Mouse (Mus musculus): ENCODE data around the gene a.
"Not testable (repeated sequence)": the region's sequence is repeated elsewhere in the genome, so short reads cannot be mapped to it uniquely, and the experiment has no call there.

a gene

DNA sequence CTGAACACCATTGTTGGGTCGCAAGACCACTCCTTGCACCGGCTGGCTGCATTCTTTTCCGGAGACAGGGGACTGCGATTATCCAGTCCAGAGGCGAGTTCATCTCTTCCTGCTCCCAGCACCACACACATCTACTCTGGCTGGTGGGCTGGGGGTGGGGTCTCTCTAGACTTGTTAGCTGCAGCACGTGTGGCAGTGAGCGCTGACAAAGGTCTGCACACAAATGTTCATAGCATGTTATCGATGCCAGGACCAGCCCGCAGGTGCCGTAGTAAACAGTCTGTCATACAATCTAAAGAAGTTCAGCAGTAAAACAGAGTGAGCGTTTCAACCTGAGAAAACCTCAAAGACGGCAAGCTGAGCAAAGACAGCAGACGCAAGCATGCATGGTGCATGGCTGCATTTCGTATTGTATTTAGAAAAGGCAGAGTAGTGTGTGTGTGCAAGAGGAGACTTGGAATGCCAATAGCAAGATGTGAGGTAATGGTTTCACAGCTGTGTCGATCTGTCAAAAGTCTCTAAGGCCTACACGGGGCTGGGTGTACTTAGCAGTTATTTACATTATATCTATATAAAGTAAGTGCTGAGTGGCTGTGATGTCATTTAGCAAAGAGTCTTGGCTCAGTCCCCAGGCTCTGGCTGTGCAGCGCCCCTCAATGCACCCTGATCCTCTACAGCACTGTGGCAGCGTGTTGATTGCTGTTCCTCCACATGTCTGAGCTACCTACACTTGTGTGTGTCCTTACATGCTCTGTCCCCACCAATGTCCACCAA lies 180.9 kb downstream of the a start:
- in situ Hi-C loops (cut with MboI; ENCODE audit: low sequenced_read_pairs), result no loop called here

DNA sequence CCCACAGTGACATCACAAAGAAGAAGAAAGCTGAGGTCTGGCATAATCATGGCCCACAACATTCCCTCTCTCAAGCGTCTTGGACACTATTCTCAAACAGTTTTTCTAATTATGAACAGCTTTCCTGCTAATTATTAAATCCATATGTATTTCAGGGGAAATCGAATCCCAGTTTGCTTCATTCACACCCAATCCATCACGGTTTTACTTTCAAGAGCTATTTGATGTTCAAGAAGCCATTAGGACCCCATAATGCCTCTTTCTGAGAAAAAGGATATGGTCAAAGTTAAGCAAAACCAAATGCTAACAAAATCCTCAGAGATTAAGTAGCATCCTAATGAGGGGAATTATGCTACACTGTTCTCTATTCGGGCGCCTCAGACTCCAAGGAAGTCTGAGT lies 181.8 kb downstream of the a start:
- in situ Hi-C loops (cut with MboI; ENCODE audit: low sequenced_read_pairs), result no loop called here

DNA sequence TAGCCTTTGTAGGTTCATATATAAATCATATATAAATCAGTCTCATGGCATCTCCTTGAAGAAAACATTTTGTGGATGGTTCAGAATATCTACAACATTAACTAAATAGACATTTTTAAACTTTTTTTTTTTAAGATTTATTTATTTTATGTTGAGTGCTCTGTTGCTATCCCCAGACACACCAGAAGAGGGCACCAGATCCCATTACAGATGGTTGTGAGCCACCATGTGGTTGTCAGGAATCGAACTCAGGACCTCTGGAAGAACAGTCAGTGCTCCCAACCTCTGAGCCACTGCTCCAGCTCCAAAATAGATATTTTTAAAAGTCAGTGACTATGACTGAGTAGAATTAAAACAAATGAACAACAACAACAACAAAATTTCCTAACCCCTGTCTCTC lies 195.4 kb downstream of the a start:
- in situ Hi-C loops (cut with MboI; ENCODE audit: low sequenced_read_pairs), result no loop called here

DNA sequence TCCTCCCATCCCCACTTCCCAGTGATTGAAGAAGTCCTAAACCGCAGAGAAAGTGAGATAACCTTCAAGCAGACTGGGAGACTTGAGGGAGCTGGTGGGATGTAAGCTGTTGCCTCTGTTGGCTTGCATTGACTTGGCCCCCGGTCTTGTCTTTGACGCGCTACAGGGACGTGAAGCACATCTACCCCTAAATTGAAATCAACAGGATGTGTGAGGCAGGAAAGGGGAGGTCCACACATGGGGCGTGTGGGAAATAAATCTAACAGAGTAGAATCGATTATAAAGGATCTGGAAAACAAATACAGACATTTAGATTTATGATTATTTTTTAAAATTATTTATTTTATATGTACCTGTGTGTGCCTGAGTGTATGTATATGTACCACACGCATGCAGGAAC lies 200.2 kb downstream of the a start:
- in situ Hi-C loops (cut with MboI; ENCODE audit: low sequenced_read_pairs), result no loop called here

DNA sequence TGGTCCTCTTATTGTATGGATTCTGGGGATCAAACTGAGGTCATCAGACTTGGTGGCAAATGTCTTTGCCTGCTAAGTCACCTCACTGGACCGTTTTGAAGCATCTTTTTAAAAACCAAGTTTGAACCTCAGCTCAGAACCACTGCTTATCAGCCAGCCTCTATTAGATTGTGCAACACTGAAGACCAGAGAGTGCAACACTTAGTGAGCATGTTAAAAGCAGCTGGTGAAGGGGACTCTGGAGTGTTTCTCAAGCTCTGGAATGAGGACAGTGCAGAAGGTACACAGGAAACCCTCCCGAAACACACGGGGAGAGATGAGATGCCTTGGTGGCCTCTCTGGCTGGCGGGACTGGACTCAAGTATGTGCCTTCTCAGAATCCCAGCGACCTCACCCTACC lies 200.9 kb downstream of the a start:
- in situ Hi-C loops (cut with MboI; ENCODE audit: low sequenced_read_pairs), result no loop called here

DNA sequence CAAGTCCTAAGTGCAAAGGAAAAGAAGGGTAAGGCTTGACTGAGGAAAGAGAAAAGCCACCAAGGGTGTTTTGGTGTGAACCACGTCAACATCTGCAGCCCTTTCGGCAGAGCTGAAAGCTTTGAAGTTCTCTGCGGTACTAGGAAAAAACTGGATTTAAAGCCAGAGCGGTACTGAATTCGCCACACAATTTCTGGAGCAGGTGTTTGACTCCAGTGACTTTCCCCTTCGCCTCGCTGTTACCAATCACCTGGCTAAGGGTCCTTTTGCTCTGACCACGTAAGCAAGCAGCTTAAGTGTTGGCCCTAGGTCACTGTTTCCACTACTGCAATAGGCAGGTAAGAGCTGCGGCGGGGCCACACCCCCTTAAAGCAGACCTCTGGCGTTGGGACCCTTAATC lies 214.3 kb downstream of the a start:
- in situ Hi-C loops (cut with MboI; ENCODE audit: low sequenced_read_pairs), result no loop called here

DNA sequence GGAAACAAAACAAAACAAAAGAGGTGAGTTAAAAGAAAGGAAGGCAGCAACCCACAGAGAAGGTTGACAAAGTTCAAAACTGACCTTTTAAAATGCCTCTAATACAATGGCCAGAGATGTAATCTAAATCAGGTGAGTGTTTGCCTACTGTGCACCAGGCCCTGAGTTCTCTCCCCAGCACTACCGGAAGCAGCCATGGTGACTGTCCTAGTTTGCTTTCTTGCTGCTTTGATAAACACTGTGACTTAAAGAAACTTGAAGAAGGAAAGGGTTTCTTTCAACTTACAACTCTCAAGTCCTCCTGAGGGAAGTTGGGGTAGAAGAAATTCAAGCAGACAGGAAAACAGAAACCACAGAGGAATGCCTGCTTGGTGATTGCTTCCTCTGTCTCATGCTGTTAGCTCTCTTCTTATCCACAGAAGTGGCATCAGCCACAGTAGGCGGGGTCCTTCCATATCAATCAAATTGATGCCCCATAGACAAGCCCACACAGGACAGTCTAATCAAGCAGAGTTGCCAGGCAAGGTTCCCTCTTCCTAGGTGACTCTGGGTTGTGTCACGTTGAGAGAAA lies 220.0 kb downstream of the a start:
- in situ Hi-C loops (cut with MboI; ENCODE audit: low sequenced_read_pairs), result no loop called here

DNA sequence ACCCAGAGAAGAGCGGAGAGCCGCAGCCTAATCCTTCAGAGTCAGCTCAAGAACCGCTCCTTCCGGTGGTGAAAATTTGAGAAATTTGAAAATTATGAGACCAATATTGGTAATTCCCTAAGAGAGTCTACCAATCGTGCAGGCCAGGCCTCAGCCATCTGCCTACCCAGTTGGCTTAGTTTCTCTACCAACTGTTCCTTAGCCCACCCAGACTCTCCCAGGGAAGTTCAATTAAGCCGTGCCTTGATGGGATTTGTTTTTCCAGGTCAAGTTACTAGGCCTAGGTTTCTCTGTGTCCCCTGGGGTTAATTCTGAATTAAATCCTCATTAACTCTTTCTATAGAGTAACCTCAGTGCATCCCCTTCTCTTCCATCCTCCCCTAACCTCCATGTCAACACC lies 221.8 kb downstream of the a start:
- in situ Hi-C loops (cut with MboI; ENCODE audit: low sequenced_read_pairs), result no loop called here

DNA sequence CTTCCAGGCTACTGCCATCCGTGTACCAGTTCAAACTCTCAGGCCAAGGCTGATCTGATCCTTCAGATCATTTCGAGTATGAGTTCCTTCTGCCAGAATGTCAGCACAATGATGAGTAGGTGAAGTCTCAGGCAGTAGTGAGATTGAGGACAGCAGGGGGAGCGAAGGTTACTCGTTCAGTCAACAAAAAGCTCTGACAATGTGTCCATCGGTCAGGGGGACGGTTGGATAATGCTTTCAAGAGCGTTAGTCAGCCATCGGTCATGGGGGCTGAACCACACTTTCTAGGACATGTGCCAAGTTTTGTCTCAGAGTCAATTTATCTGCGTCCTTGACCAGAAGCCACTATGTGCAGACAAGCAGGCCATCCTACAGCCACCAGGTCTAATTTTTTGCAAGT lies 225.5 kb downstream of the a start:
- in situ Hi-C loops (cut with MboI; ENCODE audit: low sequenced_read_pairs), result not testable (repeated sequence)

DNA sequence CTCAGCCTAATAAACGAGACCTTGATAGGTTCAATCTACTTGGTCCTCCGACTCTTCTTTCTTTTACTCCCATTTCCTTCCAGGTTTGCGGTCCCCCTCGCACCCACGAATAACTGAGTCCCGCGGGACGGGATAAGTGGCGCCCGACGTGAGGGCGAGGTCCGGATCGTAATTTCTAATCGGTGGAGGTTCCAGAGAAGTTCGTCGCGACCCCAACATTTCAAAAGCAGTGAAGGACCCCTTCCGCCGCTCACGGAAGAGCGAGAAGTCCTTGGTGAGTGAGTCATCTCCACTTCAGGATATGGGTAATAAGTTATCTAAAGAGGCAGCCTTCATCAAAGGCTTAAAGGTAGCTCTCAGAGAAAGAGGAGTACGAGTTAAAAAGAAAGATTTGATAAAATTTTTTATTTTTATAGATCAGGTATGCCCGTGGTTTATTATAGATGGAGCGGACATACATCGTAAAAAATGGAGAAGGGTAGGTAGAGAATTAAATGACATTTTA lies 227.1 kb downstream of the a start, which contains the start of gene Gm14226:
Gene Gm14226, plus strand, starts transcription at position 16 of the 505 bp plus-strand sequence.
- in situ Hi-C loops (cut with MboI; ENCODE audit: low sequenced_read_pairs), result not testable (repeated sequence)

DNA sequence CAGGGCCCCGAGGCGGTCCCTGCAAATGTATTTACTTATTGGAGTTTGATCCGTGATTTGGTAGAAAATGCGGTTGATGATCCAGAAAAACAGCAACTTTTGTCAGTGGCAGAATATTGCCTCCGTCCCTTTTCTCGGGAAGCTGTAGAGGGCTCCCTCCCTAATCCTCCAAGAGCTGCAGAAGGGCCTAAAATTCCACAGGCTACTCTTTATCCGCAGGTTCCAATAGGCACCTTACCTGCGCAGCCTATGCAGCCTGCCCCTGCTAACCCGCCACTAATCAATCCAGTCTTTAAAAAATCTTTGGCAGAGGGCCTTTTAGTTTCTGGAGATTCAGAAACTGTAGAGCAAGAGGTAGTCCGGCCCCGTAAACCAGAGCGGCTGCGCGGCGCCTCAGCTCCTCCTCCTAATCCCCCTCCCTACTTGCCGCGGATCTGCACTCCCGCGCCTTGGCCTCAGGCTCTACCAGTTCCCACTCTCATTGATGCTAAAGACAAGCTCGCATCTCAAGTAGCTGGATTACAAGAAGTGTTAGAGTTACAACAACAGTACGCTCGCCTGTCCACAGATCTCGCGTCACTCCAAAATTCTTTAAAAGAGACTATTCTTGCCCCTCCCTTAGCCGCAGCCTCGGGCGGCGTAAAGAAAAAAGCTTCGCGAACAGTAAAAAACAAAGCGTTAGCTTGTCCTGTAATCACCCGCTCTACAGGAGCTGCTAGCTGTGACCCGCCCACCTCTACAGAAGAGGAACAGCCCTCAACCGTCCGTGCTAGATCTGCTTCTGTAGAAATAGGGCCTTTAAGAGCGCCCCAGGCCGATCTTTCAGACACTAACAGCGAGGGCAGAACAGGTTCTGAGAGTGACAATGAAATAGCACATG lies 227.8 kb downstream of the a start:
- in situ Hi-C loops (cut with MboI; ENCODE audit: low sequenced_read_pairs), result no loop called here

DNA sequence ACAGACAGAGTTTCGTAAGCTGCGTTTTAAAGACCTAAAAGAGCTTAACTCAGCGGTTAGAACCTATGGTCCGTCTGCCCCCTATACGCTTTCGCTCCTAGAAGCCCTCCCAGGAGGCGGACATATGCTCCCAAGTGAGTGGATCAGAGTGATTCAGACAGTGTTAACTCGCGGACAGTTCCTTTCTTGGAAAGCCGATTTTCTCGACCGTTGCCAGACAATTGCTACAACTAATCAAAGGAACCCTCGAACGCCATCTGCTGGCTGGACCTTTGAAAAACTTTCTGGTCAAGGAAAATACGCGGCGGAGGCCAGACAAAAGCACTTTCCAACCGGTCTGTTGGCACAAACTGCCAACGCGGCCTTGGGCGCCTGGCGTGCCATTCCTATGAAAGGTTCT lies 228.5 kb downstream of the a start:
- in situ Hi-C loops (cut with MboI; ENCODE audit: low sequenced_read_pairs), result no loop called here

DNA sequence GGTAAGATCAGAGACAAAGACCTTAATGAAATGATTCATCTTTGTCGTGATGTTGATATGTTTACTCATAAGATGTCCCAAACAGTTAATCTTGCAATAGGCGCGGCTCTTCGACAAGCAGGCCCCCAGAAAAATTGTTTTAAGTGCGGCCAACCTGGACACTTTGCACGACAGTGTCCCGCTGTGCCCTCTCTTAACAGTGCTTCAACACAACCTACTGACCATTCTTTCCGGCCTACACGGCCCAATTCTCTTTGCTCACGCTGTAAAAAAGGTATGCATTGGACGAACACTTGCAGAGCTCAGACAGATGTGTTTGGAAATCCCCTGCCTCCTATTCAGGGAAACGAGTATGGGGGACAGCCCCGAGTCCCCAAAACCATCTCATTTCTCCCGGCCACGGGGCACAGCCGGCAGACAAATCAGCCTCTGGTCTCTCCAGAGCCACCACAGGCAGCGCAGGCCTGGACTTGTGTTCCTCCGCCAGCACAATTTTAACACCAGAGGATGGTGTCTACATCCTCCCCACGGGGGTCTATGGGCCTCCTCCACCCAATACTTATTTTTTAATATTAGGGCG lies 229.1 kb downstream of the a start:
- in situ Hi-C loops (cut with MboI; ENCODE audit: low sequenced_read_pairs), result not testable (repeated sequence)

DNA sequence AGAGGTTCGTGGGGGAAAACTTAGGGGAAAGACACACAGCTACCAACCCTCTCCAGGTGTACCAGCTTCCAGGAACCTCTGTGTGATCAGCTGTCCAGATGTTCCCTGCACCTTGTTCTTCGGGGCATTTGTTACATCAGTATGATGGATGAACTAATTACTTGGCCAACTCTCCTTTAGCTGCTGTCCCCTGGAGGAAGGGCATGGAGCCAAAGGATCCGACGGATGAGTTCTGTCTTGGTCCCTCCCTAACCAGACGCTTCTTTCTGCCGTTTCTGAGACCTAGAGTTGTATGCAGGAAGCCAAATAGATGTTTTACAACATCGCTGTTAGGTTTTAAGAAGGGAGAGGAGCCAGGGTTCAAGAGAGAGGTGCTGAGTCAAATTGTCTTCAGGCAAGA lies 239.6 kb downstream of the a start:
- in situ Hi-C loops (cut with MboI; ENCODE audit: low sequenced_read_pairs), result no loop called here

DNA sequence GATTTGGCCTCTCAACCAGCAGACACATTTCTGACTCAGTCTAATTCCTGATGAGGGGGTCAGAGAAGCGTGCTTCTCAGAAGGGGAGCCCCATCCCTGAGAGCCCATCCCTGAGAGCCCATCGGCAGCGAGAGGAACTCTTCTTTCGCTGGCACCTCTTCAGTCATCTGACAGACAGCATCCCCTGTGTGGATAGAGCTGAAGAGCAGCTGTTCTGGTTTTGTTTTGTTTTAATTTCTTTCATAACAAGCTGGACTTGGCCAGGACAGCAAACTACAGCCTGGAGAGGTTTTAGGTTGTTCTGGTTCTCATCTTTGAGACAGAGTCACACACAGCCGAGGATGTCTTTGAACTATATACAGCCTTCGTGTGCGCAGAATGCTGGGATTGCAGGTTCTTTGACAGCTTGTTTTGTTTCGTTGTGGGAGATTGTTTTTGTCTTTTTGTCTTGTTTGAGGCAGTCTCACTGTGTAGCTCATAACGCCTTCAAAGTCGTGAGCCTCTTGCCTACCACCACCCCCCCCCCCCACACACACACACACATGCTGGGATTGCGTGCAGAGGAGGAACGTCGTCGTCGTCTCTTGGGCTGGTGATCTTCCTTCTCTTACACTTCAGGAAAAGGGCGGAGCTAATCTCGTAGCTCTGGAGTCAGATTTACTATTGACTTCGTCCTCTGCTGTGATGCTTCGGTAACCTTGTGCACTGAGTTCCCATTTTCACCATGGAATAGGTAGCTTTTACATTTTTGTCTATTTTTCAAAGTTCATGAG lies 241.9 kb downstream of the a start:
- in situ Hi-C loops (cut with MboI; ENCODE audit: low sequenced_read_pairs), result no loop called here

DNA sequence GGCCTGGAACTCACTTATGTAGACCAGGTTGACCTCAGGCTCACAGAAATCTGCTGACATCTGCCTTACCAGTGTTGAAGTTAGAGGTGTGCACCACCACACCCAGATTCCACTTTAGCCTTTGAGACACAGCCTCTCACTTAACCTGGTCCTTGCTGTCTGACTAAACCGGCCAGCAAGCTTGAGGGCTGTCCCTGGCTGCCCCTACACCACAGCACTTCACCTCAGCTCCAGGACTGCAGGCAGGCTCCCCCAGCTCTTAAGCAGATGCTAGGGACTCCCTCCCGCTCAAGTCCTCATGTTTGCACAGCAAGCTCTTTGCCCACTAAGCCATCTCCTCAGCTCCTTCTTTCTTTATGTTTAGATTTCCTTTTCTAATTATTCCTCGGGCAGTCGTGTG lies 248.8 kb downstream of the a start:
- in situ Hi-C loops (cut with MboI; ENCODE audit: low sequenced_read_pairs), result no loop called here

DNA sequence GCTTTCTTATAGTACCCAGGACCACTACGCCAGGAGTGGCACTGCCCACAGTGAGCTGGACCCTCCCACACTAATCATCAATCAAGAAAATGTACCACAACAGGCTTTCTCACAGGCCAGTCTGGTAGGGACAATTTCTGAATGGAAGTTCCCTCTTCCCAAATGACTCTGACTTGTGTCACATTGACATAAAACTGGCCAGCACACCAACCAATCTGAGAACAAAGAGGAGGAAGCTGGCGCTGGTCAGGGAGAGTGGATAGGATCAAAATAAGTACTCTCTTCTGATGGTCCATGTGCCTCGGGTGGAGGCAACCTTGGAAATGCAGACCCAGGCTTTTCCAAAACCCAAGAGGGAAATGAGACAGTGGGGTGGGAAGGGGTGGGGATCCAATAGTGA lies 253.3 kb downstream of the a start:
- in situ Hi-C loops (cut with MboI; ENCODE audit: low sequenced_read_pairs), result no loop called here

DNA sequence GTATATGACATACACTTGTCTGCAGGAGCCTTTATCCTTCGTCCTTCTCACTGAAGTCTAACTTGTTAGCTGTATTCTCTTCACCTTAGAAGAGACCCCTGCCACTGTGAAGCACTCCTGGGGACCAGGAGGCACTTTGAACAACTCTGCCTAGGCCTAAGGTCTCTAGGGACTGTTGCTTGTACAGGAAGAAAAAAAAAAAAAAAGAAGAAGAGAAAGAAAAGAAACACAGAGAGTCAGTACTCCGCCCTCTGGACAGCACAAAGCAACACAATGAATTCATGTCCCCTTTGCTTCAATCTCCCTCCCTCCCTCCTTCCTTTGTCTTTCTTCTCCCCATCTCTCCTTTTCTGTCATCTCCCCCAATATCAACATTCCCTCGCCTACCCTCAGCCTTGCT lies 253.9 kb downstream of the a start:
- in situ Hi-C loops (cut with MboI; ENCODE audit: low sequenced_read_pairs), result no loop called here

DNA sequence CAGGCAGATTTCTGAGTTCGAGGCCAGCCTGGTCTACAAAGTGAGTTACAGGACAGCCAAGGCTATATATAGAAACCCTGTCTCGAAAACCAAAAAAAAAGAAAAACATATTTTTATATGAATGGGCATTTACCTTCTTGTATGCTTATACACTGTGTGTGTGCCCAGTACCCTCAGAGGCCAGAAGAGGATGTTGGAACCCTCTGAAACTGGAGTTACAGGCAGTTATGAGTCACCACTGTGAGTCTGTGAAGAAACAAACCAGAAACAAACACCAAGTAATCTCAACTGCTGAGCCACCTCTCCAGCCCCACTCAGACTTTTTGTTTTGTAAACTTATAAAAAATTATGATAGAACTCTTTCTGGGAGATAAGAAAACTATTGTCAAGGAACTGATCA lies 255.6 kb downstream of the a start:
- in situ Hi-C loops (cut with MboI; ENCODE audit: low sequenced_read_pairs), result no loop called here

DNA sequence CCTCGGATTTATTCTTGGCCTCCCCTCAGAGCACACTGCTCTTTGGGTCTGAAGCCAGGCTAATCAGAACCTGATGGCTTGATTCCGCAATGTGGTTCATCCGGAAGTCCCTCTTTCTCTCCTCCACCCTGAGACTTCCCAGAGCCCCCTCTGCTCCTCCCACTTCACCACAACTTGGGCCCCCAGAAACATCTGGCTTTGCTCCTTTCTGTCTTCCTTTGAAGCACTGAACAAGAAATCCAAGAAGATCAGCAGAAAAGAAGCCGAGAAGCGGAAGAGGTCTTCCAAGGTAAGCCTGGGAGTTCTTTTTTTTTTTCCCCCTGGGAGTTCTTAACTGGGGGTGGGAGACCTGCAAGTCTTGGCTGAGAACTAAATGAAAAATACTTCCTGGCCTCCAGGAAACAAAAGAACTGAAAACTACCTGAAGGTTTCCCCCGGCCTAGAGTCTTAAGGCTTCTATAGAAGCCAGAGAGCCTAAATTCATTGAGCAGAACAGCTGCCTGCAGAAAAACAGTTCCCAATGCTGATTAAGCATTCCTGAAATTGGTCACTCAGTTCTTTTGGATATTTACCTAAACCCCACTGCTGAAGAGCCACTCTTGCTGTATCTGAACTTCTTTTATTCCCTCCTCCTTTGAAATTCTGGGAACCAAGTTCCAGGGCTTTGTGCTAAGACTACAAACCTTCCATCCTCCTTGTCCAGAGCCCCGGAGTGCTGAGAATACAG lies 256.4 kb downstream of the a start:
- in situ Hi-C loops (cut with MboI; ENCODE audit: low sequenced_read_pairs), result no loop called here
